ENCODE assay signal across 8 mouse cellular contexts in the genomic region with DNA sequence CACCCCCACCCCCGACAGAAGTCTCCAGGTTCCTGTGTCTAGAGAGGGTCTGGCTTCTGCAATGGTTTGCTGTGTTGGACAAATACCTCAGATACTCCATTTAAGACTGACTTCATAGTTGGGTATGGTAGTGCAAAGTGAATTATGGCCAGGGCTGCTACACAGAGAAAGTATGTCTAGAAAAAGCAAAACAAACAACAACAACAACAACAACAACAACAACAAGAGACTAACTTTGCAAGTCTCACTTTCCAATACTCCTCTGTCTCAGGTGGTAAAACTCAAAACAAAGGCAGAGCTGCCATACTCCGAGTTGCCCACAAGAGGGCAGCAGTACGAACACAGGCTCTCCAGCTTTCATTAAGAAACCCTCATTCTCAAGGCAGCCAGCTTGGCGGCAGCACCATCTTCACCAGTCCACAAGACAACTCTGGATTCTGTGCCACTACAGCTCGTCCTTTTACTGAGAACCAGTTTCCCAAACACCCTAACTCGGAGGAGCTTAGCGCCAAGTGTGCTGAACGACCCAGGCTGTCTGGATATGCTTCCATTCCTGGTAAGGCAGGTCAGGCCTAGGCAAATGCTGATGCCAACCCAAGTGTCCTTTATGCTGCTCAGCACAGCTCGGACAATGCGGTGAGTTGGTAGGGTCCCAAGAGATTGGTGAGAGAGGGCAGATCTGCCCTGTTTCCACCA.
A peak's percentile ranks its signal among the peaks of the same experiment; 100 is the strongest.
DNase-seq lines count a peak whose midpoint lies in the region; ATAC-seq lines count a peak whose summit lies in the region.

No protein-coding gene starts in this region.

- H3K9me3 ChIP-seq in hindbrain, embryonic 11.5 days (ENCODE audit: control insufficient read depth, low read length): no peaks in the 10 kb centered on the region

- H3K27ac ChIP-seq in hindbrain, embryonic 11.5 days (ENCODE audit: low read depth, low read length): no peak overlapping the region

- H3K9ac ChIP-seq in hindbrain, embryonic 11.5 days (ENCODE audit: low read depth, low read length): 0 out of 2 replicates have a peak overlapping the region, but pooled peaks have one; percentile 21

- H3K27me3 ChIP-seq in hindbrain, embryonic 11.5 days (ENCODE audit: control insufficient read depth, insufficient read depth, low read length): no peaks in the 10 kb centered on the region

- DNase-seq in ZHBTc4 (ENCODE audit: low read depth, low spot score): peak; percentile 85
- peak; percentile 68 for DNase-seq in cerebellum, adult 9-11 months
- peak; percentile 87 for DNase-seq in hindbrain, embryonic 11.5 days (ENCODE audit: low spot score)
- peak; percentile 92 for DNase-seq in layer of hippocampus, adult 9-10 months (ENCODE audit: low spot score)
- DNase-seq in lung, postnatal 10 days: peak; percentile 80
- DNase-seq in right cerebral cortex, adult 2 months (ENCODE audit: low spot score in 2 of 2): peak; percentile 83 to 89
- no peak for DNase-seq in T-cell, adult 2 months (ENCODE audit: low spot score)

- WGBS in hindbrain, embryonic 11.5 days: 33% methylated on average over 10 of the region's 10 CpGs

- no peak overlapping the region for H3K4me2 ChIP-seq in hindbrain, embryonic 11.5 days (replicated peaks; ENCODE audit: low read depth, low read length)

- no peaks in the 10 kb centered on the region for H3K36me3 ChIP-seq in hindbrain, embryonic 11.5 days (ENCODE audit: control insufficient read depth, insufficient read depth, low read length)

- H3K4me1 ChIP-seq in hindbrain, embryonic 11.5 days (replicated peaks; ENCODE audit: control insufficient read depth, insufficient read depth, low read length): peaks cover 2% of the 10 kb centered on the region; the same call in 1 of the 2 replicates

- ATAC-seq in frontal cortex, adult (ENCODE audit: low TSS enrichment): peak; percentile 98
- 0 out of 2 replicates have a peak, but pooled peaks have one; percentile 43 for ATAC-seq in hindbrain, embryonic 11.5 days (ENCODE audit: low FRiP score)

- no peak overlapping the region for H3K4me3 ChIP-seq in hindbrain, embryonic 11.5 days (ENCODE audit: low read depth, low read length)
